Mouse (Mus musculus): ENCODE measurements at regions not wholly inside any gene's neighbourhood (a gene's known extent, or its start where the extent isn't known, plus 50 kb on each side); places are given as distances from the start of the nearest gene placed in this dataset.

GRCm38 (mm10) chr14:102016572-102016971 is 286.8 kb downstream of the Lmo7 start:
- peaks cover 4% of the 10 kb centered on the region; the same call in 1 of the 2 replicates for H3K4me1 ChIP-seq (ENCODE audit: insufficient read depth, low read length)
- H3K4me3 ChIP-seq (ENCODE audit: low read length) = no peak overlapping the region
- no peaks in the 10 kb centered on the region for H3K27me3 ChIP-seq (ENCODE audit: insufficient read depth, low read length)
- no peaks in the 10 kb centered on the region for H3K9me3 ChIP-seq (ENCODE audit: low read length)
- no peak overlapping the region for H3K27ac ChIP-seq (ENCODE audit: low read length)
- H3K9ac ChIP-seq (replicated peaks; ENCODE audit: low read length) = no peak overlapping the region
- no peaks in the 10 kb centered on the region for H3K36me3 ChIP-seq (ENCODE audit: insufficient read depth, low read length)
- no peak overlapping the region for H3K4me2 ChIP-seq (replicated peaks; ENCODE audit: low read depth, low read length)
- ATAC-seq (ENCODE audit: low FRiP score, low TSS enrichment) = no peak

- WGBS = 63% methylated on average over 13 of the region's 13 CpGs
- no peak for ATAC-seq (ENCODE audit: low FRiP score, low TSS enrichment)
- Histone ChIP-seq H3K36me3 (ENCODE audit: insufficient read depth, low read length) (no peaks in the 10 kb centered on the region), H3K4me3 (ENCODE audit: low read length) (no peak overlapping the region), H3K4me1 (ENCODE audit: insufficient read depth, low read length) (peaks cover 4% of the 10 kb centered on the region; the same call in 1 of the 2 replicates), H3K9me3 (ENCODE audit: low read length) (no peaks in the 10 kb centered on the region), H3K27ac (ENCODE audit: low read length) (no peak overlapping the region), H3K9ac (replicated peaks; ENCODE audit: low read length) (no peak overlapping the region), H3K4me2 (replicated peaks; ENCODE audit: low read depth, low read length) (no peak overlapping the region), H3K27me3 (ENCODE audit: insufficient read depth, low read length) (no peaks in the 10 kb centered on the region)
Observed at GRCm38 (mm10) chr14:102014976-102015603, 285.3 kb downstream of the Lmo7 start.

GRCm38 (mm10) chr14:102013238-102013637 is 283.5 kb downstream of the Lmo7 start:
- H3K4me3 ChIP-seq (ENCODE audit: low read length) = no peak overlapping the region
- H3K27ac ChIP-seq (ENCODE audit: low read length) = no peak overlapping the region
- no peak overlapping the region for H3K9ac ChIP-seq (replicated peaks; ENCODE audit: low read length)
- ATAC-seq (ENCODE audit: low FRiP score, low TSS enrichment) = no peak
- H3K4me1 ChIP-seq (ENCODE audit: insufficient read depth, low read length) = peaks cover 4% of the 10 kb centered on the region; the same call in 1 of the 2 replicates
- WGBS = 64% methylated on average over 3 of the region's 3 CpGs
- no peak overlapping the region for H3K4me2 ChIP-seq (replicated peaks; ENCODE audit: low read depth, low read length)
- H3K27me3 ChIP-seq (ENCODE audit: insufficient read depth, low read length) = no peaks in the 10 kb centered on the region
- no peaks in the 10 kb centered on the region for H3K36me3 ChIP-seq (ENCODE audit: insufficient read depth, low read length)
- no peaks in the 10 kb centered on the region for H3K9me3 ChIP-seq (ENCODE audit: low read length)

GRCm38 (mm10) chr14:101997535-101997934 is 267.8 kb downstream of the Lmo7 start:
- Histone ChIP-seq H3K4me2 (replicated peaks; ENCODE audit: low read depth, low read length) (no peak overlapping the region), H3K9me3 (ENCODE audit: low read length) (no peaks in the 10 kb centered on the region), H3K27me3 (ENCODE audit: insufficient read depth, low read length) (no peaks in the 10 kb centered on the region), H3K4me3 (ENCODE audit: low read length) (no peak overlapping the region), H3K9ac (replicated peaks; ENCODE audit: low read length) (no peak overlapping the region), H3K4me1 (ENCODE audit: insufficient read depth, low read length) (no peaks in the 10 kb centered on the region), H3K36me3 (ENCODE audit: insufficient read depth, low read length) (no peaks in the 10 kb centered on the region), H3K27ac (ENCODE audit: low read length) (no peak overlapping the region)
- ATAC-seq (ENCODE audit: low FRiP score, low TSS enrichment) = no peak
- 70% methylated on average over 4 of the region's 4 CpGs for WGBS

GRCm38 (mm10) chr14:101984401-101984800 is 254.6 kb downstream of the Lmo7 start:
- ATAC-seq (ENCODE audit: low FRiP score, low TSS enrichment) = peak; percentile 35; the same call in 1 of the 2 replicates
- no peak overlapping the region for H3K4me2 ChIP-seq (replicated peaks; ENCODE audit: low read depth, low read length)
- no peaks in the 10 kb centered on the region for H3K27me3 ChIP-seq (ENCODE audit: insufficient read depth, low read length)
- no peak overlapping the region for H3K27ac ChIP-seq (ENCODE audit: low read length)
- H3K9me3 ChIP-seq (ENCODE audit: low read length) = no peaks in the 10 kb centered on the region
- H3K4me3 ChIP-seq (ENCODE audit: low read length) = no peak overlapping the region
- WGBS = 16% methylated on average over 2 of the region's 2 CpGs
- H3K4me1 ChIP-seq (ENCODE audit: insufficient read depth, low read length) = no peaks in the 10 kb centered on the region
- H3K36me3 ChIP-seq (ENCODE audit: insufficient read depth, low read length) = no peaks in the 10 kb centered on the region
- no peak overlapping the region for H3K9ac ChIP-seq (replicated peaks; ENCODE audit: low read length)

All from kidney, embryonic 16.5 days (tissue).